Mouse (Mus musculus): ENCODE results near the gene Vstm2l.
A peak's percentile ranks its signal among the peaks of the same experiment; 100 is the strongest.

The Vstm2l gene

DNA sequence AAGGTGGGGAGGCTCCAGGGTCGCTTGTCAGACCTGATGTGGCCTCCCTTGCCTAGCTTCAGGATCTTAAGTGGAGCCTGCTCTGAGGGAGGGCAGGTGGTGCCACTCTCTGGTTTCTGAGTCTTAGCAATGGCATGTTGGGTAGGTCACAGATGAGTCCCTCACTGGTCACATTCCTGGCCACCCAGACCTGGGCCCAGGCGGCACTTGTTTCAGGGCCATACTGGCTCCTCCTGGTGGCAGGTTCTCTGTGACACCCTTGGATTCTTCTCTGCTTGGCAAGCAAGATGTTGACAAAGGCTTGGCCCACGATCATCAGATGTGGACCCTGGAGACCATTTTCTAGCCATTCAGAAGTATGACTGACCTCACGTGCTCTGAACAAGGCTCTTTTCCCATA, 18.2 kb downstream of the Vstm2l start:
- no peak for DNase-seq (ENCODE audit: low read depth, low spot score)

DNA sequence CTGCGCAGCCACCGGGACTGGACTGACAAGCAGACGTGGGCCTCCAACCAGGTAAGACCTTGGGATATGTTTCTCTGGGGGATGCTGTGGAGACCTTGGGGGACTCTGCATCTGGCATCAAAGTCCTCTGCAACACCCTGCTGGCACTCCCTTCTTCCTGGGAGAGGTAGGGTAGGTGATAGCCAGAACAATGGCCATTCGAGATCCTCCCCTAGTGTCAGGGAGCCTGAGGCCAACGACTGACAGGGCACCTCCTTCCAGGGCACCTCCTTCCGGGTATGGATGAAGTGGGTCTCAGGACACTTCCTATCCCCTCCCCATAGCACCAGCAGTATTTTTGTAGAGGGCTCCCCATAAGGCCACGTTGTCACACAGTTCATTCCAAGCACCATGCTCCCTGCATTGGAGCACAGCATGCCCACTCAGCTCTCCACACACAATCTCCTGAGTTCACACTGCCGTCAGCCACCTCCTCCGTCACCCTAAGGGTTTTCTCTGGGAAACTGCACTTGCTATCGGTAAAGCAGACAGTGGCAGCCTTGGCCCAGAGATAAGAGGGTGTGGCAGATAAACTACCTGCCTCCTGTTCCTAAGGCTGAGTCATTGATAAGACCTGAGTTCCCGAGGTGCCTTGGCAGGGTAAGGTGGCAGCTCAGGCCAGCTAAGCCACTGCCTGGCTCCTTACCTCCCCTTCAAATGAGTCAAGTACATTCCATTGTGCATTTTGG, 21.2 kb downstream of the Vstm2l start:
- no peak for DNase-seq (ENCODE audit: low read depth, low spot score)

DNA sequence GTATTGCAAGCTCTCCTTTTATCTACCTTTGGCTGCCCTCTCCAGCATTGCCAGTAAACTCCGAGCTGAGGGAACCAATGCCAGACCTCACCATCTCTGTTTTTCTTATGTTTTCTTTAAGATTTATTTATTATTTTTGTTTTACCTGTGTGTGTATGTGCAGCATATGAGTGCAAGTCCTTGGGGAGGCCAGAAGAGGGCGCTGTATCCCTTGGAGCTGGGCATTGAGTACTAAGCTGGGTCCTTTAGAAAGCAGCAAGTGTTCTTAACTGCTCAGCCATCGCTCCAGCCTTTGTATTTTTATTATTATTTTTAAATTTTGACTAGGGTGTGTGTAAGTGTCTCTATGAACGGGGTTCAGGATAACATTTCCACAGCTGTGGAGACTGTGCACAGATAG, 22.2 kb downstream of the Vstm2l start:
- no peak for DNase-seq (ENCODE audit: low read depth, low spot score)

DNA sequence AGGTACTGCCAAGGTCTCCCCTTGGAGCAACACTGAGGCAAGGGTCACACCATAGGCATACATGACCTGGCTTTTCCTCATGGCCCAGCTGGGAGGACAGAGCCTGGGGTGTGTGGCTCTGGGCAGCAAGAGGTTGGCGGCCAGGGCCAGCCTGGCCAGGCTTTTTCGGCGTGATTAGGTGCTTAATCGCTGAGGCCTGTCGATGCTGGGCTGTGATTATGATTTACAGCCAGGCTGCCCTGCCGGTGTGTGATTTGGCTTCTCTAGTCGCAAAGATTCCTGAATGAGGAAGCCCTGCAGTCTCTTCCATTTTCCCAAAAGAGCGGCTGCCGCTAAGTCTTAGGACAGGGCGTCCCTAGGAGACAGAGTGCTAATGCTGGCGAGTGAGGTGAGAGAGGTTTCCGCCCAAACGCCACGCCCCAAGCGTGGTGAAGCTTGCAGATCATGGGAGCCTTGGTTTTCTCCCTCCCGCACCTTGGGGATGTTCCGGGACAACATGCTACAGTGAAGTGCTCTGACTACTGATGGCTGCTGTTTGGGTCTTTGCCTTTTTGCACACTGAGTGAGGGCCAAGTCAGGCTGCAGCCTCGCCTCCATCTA, 26.2 kb downstream of the Vstm2l start:
- DNase-seq (ENCODE audit: low read depth, low spot score) = no peak

DNA sequence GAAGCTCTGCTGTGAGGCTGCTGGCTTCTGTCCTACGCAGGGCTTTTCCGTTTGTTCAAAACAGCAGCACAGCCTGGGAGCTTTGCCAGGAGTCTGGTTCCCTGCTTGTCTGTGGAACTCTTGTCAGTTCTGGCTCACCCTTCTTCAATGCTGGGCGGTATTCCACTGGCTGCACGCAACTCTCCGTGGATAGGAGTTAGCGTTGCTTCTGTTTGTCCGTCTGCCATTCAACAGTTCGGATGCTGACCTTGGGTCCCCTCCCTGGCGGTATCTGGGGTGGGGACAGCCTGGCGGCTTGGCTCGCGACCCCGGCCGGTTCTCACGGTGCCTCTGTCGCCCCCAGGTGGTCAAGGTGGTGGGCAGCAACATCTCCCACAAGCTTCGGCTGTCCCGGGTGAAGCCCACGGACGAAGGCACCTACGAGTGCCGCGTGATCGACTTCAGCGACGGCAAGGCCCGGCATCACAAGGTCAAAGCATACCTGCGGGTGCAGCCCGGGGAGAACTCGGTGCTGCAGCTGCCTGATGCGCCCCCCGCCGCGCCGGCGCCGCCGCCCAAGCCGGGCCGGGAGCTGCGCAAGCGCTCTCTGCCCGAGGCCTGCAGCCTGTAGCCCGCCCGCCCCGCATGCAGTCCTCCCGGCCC, 29.2 kb downstream of the Vstm2l start:
- peak; percentile 82 for DNase-seq (ENCODE audit: low read depth, low spot score)

DNA sequence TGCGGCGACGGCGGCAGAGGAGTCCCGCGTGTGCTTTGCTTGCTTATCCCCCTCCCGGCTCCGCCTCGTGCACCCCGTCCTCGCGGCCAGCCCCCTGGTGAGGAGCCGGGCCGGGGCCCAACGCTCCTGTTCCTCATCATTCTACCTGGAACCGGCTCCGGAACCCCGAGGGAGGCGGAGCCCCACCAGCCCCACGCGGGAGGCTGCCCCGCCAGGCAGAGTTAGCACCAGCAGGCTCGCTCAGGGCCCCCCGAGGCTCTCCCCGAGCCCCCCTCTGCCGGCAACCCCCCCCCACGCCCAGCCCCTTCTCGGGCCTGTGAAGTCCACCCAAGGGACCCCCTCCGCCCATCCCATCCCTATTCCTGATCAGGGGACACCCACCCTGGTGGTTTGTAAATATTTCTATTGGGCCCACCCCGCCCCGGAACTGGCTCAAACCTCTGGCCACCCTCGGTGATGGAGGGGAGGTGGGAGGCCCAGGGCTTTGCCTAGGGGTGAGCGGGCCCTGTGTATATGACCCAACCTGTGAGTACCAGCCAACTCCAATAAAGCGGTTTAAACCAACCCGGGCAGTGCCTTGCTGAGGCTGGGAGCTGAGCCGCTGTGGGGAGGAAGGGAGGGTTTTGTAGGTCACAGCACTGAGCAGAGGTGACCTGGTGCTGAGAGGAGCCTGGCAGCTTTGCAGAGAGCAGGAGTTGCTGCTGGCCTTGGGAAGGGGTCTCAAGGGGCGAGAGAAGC, 29.9 kb downstream of the Vstm2l start:
- no peak for DNase-seq (ENCODE audit: low read depth, low spot score)

GRCm38 (mm10) chr2:157953978-157954377, 39.5 kb downstream of the Vstm2l start:
- peak; percentile 26 for DNase-seq (ENCODE audit: low read depth, low spot score)

GRCm38 (mm10) chr2:157957707-157958108, 43.3 kb downstream of the Vstm2l start:
- no peak for DNase-seq (ENCODE audit: low read depth, low spot score)

DNA sequence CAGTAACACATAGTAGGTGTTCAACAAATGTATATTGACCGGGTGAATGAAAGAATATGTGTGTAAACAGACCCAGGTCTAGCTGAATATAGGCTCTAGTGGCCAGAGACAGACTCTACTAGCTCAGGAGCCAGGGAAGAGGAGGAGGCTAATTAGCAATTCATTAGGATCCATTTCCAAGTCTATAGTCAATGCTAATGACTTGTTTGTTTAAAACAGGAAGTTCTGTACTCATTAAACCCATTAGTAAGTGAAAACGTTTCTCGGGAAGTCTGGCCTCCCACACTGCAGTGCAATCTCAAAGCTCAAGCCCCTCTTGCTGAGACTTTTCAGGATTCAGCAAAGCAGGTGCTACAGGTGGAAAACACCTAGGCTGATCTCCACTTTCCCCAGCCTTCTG, 53.4 kb downstream of the Vstm2l start:
- DNase-seq (ENCODE audit: low read depth, low spot score) = no peak

GRCm38 (mm10) chr2:157970124-157970523, 55.7 kb downstream of the Vstm2l start:
- no peak for DNase-seq (ENCODE audit: low read depth, low spot score)

- DNase-seq (ENCODE audit: low read depth, low spot score) = no peak
These were observed 56.2 kb downstream of the Vstm2l start for GRCm38 (mm10) chr2:157970669-157971068.

- DNase-seq (ENCODE audit: low read depth, low spot score) = no peak
These were observed 60.4 kb downstream of the Vstm2l start for GRCm38 (mm10) chr2:157974604-157975501.

GRCm38 (mm10) chr2:157975595-157975994, 61.1 kb downstream of the Vstm2l start:
- no peak for DNase-seq (ENCODE audit: low read depth, low spot score)

GRCm38 (mm10) chr2:157979241-157979640, 64.8 kb downstream of the Vstm2l start:
- DNase-seq (ENCODE audit: low read depth, low spot score) = no peak

DNA sequence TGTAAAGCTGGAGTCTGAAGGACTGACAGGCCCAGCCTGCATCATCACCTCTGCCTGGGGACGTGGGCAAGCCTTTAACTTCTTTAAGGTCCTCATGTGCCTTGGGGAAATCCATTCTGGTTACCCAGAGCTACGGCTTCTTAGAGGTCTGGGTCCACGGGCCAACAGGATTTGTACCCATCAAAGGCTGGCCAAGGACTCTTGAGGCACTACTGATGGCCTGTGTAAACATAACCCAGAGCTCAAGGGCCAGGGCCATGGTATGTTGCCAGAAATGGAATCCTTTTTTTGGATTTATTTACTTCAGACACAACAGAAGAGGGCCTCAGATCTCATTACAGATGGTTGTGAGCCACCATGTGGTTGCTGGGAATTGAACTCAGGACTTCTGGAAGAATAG, 68.3 kb downstream of the Vstm2l start:
- no peak for DNase-seq (ENCODE audit: low read depth, low spot score)

DNA sequence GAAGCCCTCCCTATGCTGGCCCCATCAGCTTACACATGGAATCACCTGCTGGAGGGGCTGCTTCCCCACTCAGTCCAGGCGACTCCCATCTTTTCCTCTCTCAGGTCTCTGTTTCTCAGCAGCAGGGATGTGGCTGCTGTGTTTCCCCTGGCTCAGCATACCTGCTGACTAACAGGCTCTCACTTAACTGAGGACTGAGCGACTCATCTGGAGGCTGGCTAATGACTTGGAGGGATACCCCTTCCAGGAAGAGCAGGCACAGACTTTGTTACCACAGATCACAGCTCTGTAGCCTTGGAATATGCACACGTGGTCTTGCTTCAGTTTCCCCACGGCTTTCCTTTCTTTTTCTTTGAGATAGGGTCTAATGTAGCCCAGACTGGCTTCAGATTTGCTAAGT, 68.8 kb downstream of the Vstm2l start:
- DNase-seq (ENCODE audit: low read depth, low spot score) = no peak

- DNase-seq (ENCODE audit: low read depth, low spot score) = no peak
These were observed 71.2 kb downstream of the Vstm2l start for GRCm38 (mm10) chr2:157985611-157986010.

DNA sequence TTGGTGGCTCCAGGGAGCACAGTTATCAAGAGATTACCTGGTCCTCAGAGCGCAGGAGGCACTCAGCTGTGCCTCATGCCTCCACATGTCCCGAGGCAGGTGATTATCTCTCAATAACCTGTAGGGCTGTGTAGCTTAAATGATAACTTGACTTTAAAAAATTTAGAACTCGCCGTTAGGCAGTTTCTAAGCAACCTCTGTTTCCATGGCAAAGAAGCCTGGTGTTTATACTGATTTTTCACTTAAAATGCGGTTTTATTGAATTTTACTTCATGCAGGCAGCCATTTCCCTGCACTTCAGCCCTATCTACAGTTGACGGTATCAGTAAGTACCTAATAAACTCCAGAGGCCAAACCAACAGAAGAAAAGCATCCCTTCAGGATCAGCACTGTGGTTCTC, 71.8 kb downstream of the Vstm2l start:
- no peak for DNase-seq (ENCODE audit: low read depth, low spot score)

DNA sequence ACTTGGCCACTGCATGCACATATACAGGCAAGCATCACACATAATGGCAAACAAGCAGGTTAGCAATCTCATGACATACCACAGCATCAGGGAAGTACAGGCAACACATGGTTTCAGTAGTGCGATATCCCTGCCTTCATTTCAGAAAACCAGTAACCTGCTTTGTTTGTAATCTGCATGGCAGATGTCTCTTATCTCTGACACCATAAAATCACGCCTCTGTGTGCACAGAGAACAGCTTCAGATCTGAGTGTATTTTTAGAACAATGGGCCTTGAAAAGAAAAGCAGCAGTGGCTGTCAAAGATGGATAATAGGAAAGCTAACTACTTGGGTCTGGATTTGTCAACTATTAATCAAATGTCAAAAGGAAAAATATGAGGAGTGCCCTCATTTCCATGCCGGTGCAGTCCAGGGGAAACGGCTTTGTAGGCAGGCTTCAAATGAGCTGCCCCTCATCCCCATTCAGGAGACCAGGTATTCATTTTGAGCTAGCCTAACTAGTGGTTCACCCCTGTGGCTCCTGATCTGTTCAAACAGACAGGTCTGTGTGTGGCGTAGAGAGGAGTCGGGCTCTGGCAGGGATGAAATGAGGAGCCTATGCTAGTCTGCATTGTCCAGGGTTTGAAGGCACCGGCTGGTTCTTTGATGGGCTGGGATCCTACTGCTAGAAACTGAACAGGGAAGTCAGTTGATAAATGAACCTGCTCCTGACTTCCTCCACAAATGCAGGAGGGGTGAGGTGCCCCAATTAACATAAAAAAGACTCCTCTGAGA, 74.2 kb downstream of the Vstm2l start:
- no peak for DNase-seq (ENCODE audit: low read depth, low spot score)

DNA sequence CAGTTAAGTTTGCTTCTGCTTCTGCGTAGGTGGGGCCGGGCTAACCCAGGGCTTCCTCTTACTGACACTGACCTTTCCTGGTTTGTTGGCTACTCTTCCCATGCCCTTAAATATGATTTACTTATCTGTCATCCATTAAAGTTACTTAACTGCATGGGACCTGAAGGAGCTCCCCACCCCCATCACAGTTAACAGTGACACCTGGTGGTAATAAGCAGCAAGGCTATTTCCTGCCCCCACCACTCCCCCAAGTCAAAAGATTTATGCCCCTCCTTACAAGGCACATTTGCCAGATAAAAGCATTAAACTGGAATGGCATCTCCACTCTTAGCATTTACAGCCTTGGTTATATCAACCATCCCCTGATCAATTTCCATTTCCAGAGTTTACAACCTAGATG, 75.5 kb downstream of the Vstm2l start:
- no peak for DNase-seq (ENCODE audit: low read depth, low spot score)

DNA sequence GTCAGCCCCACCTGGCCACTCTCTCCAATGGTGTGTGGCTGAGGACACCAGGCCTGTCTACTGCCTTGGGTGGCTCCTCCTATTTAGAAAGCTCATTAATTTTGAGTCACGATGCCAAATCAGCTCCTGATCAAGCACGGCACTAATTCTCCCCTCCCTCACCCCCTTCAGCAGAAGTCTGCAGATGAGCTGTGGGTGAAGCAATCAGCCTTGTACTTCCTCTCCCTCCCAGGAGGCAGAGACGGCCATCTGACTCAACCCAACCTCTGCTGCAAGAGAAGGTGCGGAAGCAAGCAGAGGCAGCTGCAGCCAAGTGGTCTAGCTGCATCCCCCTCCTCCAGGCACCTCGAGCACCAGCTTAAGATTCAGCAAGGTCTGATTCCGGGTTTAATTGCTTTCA, 76.6 kb downstream of the Vstm2l start:
- no peak for DNase-seq (ENCODE audit: low read depth, low spot score)

All from telencephalon, adult 2 months (tissue).